Mouse (Mus musculus) hindbrain, embryonic 16.5 days (tissue): ENCODE measurements around the gene Ascl3. TPM values are rescaled to one million over a fixed set of nuclear protein-coding genes. Genes with fewer than 3 reads are reported as not detected.

ENCODE experiments used
- ATAC-seq: fragments of 200-750 bp; cut with Nextera tagmentation; 2 replicates; pipeline ENCODE4 v1.8.0; 2017; ENCODE audit warnings: moderate TSS enrichment, moderate library complexity
- H3K27ac ChIP-seq: fragments of 300-500 bp; sonication (generic); 2 replicates; pipeline ENCODE4 v1.5.1; 2014; ENCODE audit warnings: low read depth, mild to moderate bottlenecking, control low read depth, low read length, moderate library complexity
- H3K27me3 ChIP-seq: fragments of 300-500 bp; sonication (generic); replicated peaks from 2 replicates; pipeline ENCODE4 v1.6.1; 2014; ENCODE audit warnings: low read length; ENCODE audit not compliant: control insufficient read depth, insufficient read depth
- H3K36me3 ChIP-seq: fragments of 300-500 bp; sonication (generic); 2 replicates; pipeline ENCODE4 v1.6.1; 2014; ENCODE audit warnings: mild to moderate bottlenecking, low read length, moderate library complexity, mixed read lengths; ENCODE audit not compliant: control insufficient read depth, insufficient read depth
- H3K4me1 ChIP-seq: fragments of 300-500 bp; sonication (generic); 2 replicates; pipeline ENCODE4 v1.6.1; 2014; ENCODE audit warnings: low read depth, low read length; ENCODE audit not compliant: control insufficient read depth, insufficient read depth
- H3K4me2 ChIP-seq: fragments of 300-500 bp; sonication (generic); 2 replicates; pipeline ENCODE4 v1.6.1; 2014; ENCODE audit warnings: mild to moderate bottlenecking, low read length, control low read depth, moderate library complexity
- H3K4me3 ChIP-seq: fragments of 300-500 bp; sonication (generic); 2 replicates; pipeline ENCODE4 v1.5.1; 2014; ENCODE audit warnings: mild to moderate bottlenecking, low read length, control low read depth, moderate library complexity
- H3K9ac ChIP-seq: fragments of 300-500 bp; sonication (generic); 2 replicates; pipeline ENCODE4 v1.6.1; 2014; ENCODE audit warnings: low read depth, mild to moderate bottlenecking, control low read depth, low read length, moderate library complexity
- H3K9me3 ChIP-seq: fragments of 300-500 bp; sonication (generic); 2 replicates; pipeline ENCODE4 v1.6.1; 2014; ENCODE audit warnings: mild to moderate bottlenecking, low read length, moderate library complexity; ENCODE audit not compliant: control insufficient read depth
- WGBS: fragments of 180-500 bp; shearing (Covaris S2); extraction: QIAGEN DNeasy Blood & Tissue Kit; methylation state at CpG from one replicate; pipeline ENCODE4 v1.1.7; 2014; 5-methylcytosine and 5-hydroxymethylcytosine counted together
- polyA plus RNA-seq: library from polyadenylated mRNA; unstranded; fragments of >200 nt; fragmentation: Nextera tagmentation; extraction: Ambion mirVana; gene quantifications from 2 replicates; pipeline ENCODE4 v1.2.1, GENCODE M21; 2015

Ascl3 gene
- polyA plus RNA-seq, 1 experiment from 2014 or later: 0.54 TPM

DNA sequence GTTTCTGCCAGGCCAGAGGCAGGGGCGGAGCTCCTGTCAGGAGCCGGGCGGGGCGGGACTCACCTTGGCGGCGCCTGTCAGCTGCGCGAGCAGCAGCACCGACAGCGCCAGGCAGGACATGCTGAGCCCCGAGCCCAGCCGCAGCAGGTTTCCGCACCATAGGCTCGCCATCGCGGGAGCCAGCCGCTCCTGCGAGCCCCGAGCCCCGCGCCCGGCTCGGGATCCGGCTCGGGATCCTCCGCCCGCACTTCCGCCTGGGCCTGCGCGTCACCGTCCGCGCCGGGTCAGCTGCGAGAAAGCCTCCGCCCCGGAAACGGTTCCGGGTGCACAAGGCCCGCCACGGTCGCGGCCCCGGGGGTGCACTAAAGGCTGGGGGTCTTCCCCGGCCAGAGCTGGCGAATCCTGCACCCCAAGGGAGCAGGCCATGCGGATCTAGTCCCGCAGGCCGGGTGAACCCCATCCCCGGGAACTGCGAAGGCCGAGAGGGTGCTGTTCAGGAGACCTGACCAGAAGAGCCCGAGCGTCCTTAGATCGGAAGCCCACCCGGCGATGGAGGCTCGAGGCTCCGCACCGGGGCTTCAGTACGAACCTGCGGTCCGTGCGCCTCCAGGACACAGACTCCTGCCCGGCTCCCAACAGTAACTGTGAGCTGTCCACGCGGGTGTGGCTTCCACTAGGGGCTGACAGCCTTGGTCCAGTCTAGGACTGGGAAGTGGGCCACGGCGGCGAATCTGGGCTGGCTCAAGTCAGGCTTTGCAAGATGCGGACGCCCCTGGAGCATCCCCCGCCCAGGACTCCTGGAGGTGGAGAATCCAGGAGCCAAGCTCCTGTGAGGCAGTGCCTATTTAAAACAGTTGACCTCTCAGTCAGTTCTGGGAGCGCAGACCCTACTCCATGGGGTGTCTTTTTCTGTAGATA lies 20.7 kb upstream of the Ascl3 start, which contains the start of gene Tmem9b:
TSS of gene Tmem9b (minus strand) at position 868 of the 918 bp plus-strand sequence.
- H3K4me2 ChIP-seq: peak within 1 kb of the TSS; percentile 66
- peaks cover 5% of the 10 kb centered on the region; the same call in 1 of the 2 replicates for H3K36me3 ChIP-seq
- H3K27me3 ChIP-seq: no peaks in the 10 kb centered on the region
- peaks cover 21% of the 10 kb centered on the region for H3K4me1 ChIP-seq
- 1% methylated on average over 43 of the region's 74 CpGs for WGBS
- H3K9me3 ChIP-seq: no peaks in the 10 kb centered on the region
- peak within 1 kb of the TSS; percentile 68 for H3K4me3 ChIP-seq
- peak; percentile 95 for ATAC-seq
- H3K9ac ChIP-seq: peak within 1 kb of the TSS; percentile 95
- H3K27ac ChIP-seq: peak within 1 kb of the TSS; percentile 87

GRCm38 (mm10) chr7:109751427-109752007 lies 20.0 kb upstream of the Ascl3 start:
- peak; percentile 15 for ATAC-seq

GRCm38 (mm10) chr7:109747747-109748146 lies 16.2 kb upstream of the Ascl3 start:
- H3K9me3 ChIP-seq: no peaks in the 10 kb centered on the region
- no peaks in the 10 kb centered on the region for H3K27me3 ChIP-seq
- no peak overlapping the region for H3K4me3 ChIP-seq
- WGBS: 56% methylated on average over 1 of the region's 1 CpGs
- no peak for ATAC-seq
- H3K9ac ChIP-seq: no peak overlapping the region
- H3K27ac ChIP-seq: no peak overlapping the region
- no peak overlapping the region for H3K4me2 ChIP-seq
- H3K4me1 ChIP-seq: peaks cover 11% of the 10 kb centered on the region
- peaks cover 18% of the 10 kb centered on the region for H3K36me3 ChIP-seq

More at GRCm38 (mm10) chr7:109751427-109752007, 20.0 kb upstream of the Ascl3 start:
- H3K4me3 ChIP-seq: peak overlapping the region; percentile 68
- peak overlapping the region; percentile 66 for H3K4me2 ChIP-seq
- peaks cover 21% of the 10 kb centered on the region for H3K4me1 ChIP-seq
- no peaks in the 10 kb centered on the region for H3K27me3 ChIP-seq
- H3K27ac ChIP-seq: peak overlapping the region; percentile 87
- H3K36me3 ChIP-seq: peaks cover 8% of the 10 kb centered on the region; the same call in 1 of the 2 replicates
- peak overlapping the region; percentile 95 for H3K9ac ChIP-seq
- WGBS: 3% methylated on average over 13 of the region's 13 CpGs
- H3K9me3 ChIP-seq: no peaks in the 10 kb centered on the region

DNA sequence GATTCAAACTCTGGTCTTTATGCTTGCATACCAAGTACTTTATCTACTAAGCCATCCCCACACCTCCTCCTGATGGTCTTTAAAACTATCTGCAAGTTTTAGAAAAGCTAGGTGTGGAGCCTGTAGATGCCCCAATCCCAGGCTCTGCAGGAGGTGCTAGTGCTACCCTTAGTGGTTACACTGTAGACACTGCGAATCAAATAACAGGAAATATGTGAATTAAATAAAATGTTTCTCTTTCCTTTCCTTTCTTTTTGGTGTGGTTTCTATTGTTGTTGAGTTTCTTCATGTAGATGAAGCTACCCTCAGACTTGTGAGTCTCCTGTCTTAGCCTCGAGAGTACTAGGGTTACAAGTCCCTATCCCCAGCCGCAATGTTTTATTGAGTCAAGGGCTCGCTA lies 10.2 kb upstream of the Ascl3 start:
- Histone ChIP-seq H3K4me2 (no peak overlapping the region), H3K4me3 (no peak overlapping the region), H3K9ac (no peak overlapping the region), H3K27me3 (no peaks in the 10 kb centered on the region), H3K27ac (no peak overlapping the region), H3K4me1 (no peaks in the 10 kb centered on the region), H3K9me3 (no peaks in the 10 kb centered on the region), H3K36me3 (peaks cover 23% of the 10 kb centered on the region)
- WGBS: 87% methylated on average over 4 of the region's 4 CpGs
- no peak for ATAC-seq

DNA sequence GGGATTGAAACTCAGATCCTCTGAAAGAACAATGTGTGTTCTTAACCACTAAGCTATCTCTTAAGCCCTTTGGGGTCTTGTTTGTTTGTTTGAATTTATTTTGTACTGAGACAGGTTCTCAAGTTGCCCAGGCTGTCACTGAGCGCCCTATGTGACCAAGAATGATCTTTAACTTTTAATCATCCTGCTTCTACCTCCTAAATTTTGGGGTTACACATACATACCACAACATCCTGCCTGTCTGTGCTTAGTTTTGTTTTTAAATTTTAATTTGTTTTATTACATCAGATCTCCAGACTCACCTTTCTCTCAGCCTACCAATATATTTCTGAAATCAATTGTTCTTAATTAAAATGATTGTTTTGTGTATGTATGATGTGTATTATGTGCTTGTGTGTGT lies 9.5 kb upstream of the Ascl3 start:
- H3K27ac ChIP-seq: no peak overlapping the region
- 93% methylated on average over 1 of the region's 1 CpGs for WGBS
- no peak overlapping the region for H3K4me2 ChIP-seq

GRCm38 (mm10) chr7:109739822-109740370 lies 8.4 kb upstream of the Ascl3 start:
- no peak overlapping the region for H3K4me2 ChIP-seq
- no peaks in the 10 kb centered on the region for H3K4me1 ChIP-seq
- H3K4me3 ChIP-seq: no peak overlapping the region
- no peaks in the 10 kb centered on the region for H3K9me3 ChIP-seq
- H3K27me3 ChIP-seq: no peaks in the 10 kb centered on the region
- ATAC-seq: no peak
- no peak overlapping the region for H3K9ac ChIP-seq
- WGBS: 92% methylated on average over 5 of the region's 5 CpGs
- peaks cover 32% of the 10 kb centered on the region for H3K36me3 ChIP-seq
- H3K27ac ChIP-seq: no peak overlapping the region

More for the DNA sequence above, 9.5 kb upstream of the Ascl3 start:
- Histone ChIP-seq H3K4me3 (no peak overlapping the region), H3K4me1 (no peaks in the 10 kb centered on the region), H3K27me3 (no peaks in the 10 kb centered on the region), H3K9ac (no peak overlapping the region), H3K9me3 (no peaks in the 10 kb centered on the region), H3K36me3 (peaks cover 28% of the 10 kb centered on the region)
- ATAC-seq: no peak

- Histone ChIP-seq H3K4me3 (no peak overlapping the region), H3K27ac (no peak overlapping the region), H3K4me1 (no peaks in the 10 kb centered on the region), H3K36me3 (peaks cover 13% of the 10 kb centered on the region), H3K27me3 (no peaks in the 10 kb centered on the region), H3K9ac (no peak overlapping the region), H3K9me3 (no peaks in the 10 kb centered on the region), H3K4me2 (no peak overlapping the region)
- WGBS: 94% methylated on average over 4 of the region's 4 CpGs
- ATAC-seq: no peak
These were observed 3.3 kb upstream of the Ascl3 start for GRCm38 (mm10) chr7:109734806-109735205.

DNA sequence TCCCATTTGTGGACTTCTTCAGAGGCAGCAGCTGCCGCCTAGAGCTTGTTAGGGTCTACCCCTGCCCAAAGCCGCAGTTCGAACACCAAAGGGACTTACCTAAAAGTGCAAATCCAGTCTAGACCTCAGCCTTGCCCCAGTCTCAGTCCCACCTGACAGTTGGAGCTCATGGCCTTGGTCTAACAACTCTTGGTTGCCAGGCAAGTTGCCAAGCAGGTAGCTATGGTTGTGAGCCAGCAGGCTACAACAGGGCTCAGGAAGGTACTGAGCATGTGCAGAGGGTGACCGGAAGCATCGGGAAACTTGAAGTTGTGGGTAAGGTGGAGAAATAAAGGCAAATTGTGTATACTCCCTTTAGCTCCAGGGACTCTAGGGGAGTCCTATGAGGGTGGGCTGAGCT lies 7.8 kb downstream of the Ascl3 start, which contains the start of gene BC051019:
TSS of gene BC051019 (minus strand) at position 154 of the 400 bp plus-strand sequence.
- no peak within 1 kb of the TSS for H3K4me3 ChIP-seq
- no peak for ATAC-seq
- H3K9me3 ChIP-seq: no peaks in the 10 kb centered on the region
- H3K36me3 ChIP-seq: no peaks in the 10 kb centered on the region
- H3K9ac ChIP-seq: no peak within 1 kb of the TSS
- no peaks in the 10 kb centered on the region for H3K4me1 ChIP-seq
- no peak within 1 kb of the TSS for H3K27ac ChIP-seq
- H3K27me3 ChIP-seq: no peaks in the 10 kb centered on the region
- WGBS: 98% methylated on average over 5 of the region's 5 CpGs
- no peak within 1 kb of the TSS for H3K4me2 ChIP-seq

- H3K9me3 ChIP-seq: no peaks in the 10 kb centered on the region
- no peaks in the 10 kb centered on the region for H3K27me3 ChIP-seq
- no peak overlapping the region for H3K4me2 ChIP-seq
- no peak overlapping the region for H3K27ac ChIP-seq
- WGBS: 95% methylated on average over 8 of the region's 8 CpGs
- no peaks in the 10 kb centered on the region for H3K4me1 ChIP-seq
- H3K36me3 ChIP-seq: no peaks in the 10 kb centered on the region
- no peak overlapping the region for H3K9ac ChIP-seq
- H3K4me3 ChIP-seq: no peak overlapping the region
- no peak for ATAC-seq
These were observed 8.4 kb downstream of the Ascl3 start for GRCm38 (mm10) chr7:109723114-109723513.
